Mouse (Mus musculus): ENCODE data around the gene Ikzf4.

Gene Ikzf4

DNA sequence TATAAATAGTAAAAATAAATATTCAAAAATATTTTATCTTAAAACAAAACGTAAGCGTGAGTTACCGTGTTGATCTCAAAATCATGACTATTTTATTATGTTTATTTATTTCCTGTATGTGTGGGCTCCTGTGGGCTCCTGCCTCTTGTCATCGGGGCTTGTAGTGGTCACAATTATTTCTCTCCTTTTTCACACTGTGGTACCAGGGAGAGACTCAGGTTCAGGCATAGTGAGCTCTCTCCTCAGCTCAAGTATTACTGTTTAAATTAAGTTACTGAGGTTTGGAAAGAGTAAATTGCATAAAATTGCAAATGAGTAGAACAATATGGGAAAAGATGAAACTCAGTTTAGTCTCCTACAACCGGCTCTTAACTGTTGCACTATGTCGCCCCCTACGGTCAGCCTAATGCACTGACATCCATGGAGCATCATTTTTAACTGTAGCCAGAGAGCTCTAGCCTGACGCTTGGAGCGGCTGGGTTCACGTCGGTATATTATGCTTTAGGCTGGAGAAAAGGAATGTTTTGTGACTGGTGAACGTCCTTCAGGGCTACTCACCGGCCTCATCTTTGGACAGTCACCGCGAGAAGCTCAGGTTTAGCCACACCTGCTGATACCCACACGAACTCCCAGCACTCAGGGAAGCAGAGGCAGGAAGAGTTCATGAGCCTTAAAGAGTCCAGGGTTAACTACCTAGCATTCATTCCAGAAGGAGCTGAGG, 33.2 kb downstream of the Ikzf4 start:
- DNase-seq (ENCODE audit: low read depth) = peak; percentile 44

DNA sequence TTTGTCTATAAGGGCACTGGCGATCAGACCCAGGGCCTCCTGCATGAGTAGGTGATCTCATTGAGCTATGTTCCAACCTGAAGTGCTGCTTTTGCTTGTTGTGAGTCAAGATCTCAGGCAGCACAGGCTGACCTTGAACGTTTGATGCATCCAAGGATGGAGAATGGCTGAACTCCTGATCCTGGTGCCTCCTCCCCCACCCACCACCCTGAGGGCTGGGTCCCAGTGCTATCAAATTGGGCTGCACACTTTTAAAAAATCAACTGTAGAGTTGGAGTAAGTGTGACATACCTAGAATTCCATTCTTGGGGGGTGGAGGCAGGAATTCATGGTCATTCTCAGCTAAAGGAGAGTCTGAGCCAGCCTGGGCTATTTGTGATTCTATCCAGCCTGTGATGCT, 39.3 kb downstream of the Ikzf4 start:
- DNase-seq (ENCODE audit: low read depth) = no peak

GRCm38 (mm10) chr10:128602470-128603128, 43.2 kb downstream of the Ikzf4 start:
- no peak for DNase-seq (ENCODE audit: low read depth)

DNA sequence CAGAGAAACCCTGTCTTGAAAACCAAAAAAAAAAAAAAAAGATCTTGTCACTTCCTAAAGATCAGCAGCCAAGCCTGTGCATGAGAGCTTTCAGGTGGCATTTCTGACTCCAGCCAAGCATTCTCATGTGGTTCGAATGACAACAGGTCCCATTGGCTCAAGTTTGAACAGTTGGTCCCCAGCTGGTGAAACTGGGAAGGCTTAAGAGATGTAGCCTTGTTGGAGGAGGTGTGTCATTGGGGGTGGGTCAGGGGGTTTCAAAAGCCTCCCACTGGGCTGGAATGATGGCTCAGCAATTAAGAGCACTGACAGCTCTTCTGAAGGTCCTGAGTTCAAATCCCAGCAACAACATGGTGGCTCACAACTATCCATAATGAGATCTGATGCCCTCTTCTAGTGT, 44.3 kb downstream of the Ikzf4 start:
- no peak for DNase-seq (ENCODE audit: low read depth)

- no peak for DNase-seq (ENCODE audit: low read depth)
Observed at GRCm38 (mm10) chr10:128598476-128598875, 47.3 kb downstream of the Ikzf4 start.

- DNase-seq (ENCODE audit: low read depth) = no peak
Observed at GRCm38 (mm10) chr10:128592797-128593196, 53.0 kb downstream of the Ikzf4 start.

- DNase-seq (ENCODE audit: low read depth) = no peak
Observed at GRCm38 (mm10) chr10:128591436-128591835, 54.4 kb downstream of the Ikzf4 start.

GRCm38 (mm10) chr10:128590193-128590690, 55.5 kb downstream of the Ikzf4 start:
- no peak for DNase-seq (ENCODE audit: low read depth)

DNA sequence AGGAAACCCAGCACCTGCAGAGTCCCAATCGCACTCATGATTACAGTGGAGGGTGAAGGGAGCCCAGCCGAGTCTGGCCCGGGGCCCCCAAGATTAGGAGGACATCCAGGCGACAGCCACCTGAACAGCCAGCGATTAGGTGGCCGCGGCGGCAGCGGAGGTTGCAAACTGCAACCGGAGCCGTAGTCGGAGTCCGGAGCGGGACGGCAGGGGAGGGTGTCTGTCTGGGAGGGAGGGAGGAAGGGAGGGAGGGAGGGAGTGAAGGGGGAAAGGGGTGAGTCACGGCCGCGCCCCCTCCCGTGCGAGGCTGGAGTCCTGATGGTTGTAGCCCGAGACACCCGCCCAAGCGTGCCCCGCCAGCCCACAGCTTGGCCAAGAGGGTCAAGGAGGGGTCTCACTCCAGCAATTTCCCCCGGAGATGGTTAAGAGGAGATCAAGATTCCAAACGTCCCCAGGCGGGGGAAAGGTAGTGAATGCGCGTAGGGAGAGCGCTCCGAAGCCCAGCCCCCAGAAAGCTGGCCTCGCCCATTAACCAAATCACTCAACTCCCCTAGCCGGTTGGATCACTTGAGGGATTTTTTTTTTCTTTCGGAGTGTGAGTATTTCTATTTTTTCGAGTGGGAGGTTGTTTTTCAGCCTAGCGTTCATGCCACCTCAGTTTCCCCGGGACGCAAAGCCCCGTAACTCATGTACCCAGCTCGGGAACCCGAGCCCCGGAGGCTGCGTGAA, 56.2 kb downstream of the Ikzf4 start, which contains the start of gene Erbb3:
Gene Erbb3 (minus strand): TSS at position 189 of the 729 bp plus-strand sequence.
- peak; percentile 21 for DNase-seq (ENCODE audit: low read depth)

DNA sequence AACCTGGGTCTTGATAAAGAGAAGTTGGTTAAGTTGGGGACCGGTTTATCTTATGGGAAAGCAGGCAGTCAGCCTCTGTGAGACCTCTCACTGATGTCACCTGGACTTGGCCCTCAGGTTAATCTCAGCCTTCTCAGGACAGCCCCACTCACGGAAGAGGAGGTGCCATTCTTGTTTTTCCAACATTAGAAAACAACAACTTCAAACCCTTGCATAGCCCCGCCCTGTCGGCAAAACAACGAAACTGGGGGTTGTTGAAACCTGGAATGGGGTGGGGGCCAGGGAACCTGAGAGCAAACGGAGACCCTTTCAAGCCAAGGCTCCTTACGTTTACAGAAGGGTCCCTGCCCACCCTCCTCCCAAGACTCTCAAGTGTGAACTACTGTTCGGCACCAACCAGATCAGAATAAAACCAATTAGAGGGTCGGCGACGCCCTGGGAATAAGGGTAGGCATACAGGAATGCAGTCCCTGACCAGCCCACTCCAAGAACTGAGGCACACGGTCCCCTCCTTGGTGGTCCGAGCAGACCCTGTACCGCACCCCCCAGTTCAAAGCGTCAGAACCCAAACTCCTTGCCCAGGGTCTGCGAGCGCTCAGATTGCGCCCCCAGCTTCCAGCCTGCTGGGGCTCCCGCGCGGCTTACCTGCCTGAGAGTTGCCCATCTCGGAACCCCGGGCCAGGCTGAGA, 56.9 kb downstream of the Ikzf4 start:
- no peak for DNase-seq (ENCODE audit: low read depth)

DNA sequence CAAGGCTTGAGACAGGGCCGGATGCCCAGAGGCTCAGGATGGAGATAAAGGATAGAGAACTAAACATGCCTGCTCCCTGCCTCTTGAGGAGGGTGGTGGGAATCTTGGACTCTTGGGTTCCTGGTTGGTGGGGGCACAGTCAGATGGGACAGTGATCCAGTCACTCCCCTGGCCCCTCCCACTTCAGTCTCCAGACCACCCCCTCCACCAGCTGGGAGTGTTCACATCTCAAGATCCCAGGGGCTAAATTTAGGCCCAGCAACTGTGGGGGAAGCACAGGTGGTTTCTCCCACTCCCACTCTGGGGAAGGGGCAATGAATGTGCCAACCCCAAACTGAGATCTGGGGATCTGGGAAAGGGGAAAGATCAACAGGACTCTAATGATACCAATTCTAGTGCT, 57.7 kb downstream of the Ikzf4 start:
- no peak for DNase-seq (ENCODE audit: low read depth)

DNA sequence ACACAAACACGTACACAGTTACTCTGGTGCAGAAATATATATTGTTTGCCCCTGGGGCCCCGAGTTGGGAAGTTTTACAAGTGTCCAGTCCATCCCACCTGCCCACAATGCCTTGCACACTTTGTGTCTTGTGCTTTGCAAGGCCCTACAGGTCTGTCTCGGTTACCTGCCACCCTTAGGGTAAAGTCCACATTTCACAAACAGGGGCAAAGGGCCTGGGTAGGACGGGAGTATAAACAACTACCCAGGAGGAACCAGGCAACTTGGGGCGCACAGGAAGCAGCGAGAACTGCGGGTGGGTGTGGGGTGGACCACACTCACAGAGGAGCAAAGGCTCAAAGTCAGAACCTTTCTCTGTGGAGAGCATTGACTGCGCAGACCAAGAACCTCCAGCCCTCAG, 58.1 kb downstream of the Ikzf4 start:
- no peak for DNase-seq (ENCODE audit: low read depth)

GRCm38 (mm10) chr10:128587120-128587519, 58.7 kb downstream of the Ikzf4 start:
- no peak for DNase-seq (ENCODE audit: low read depth)

GRCm38 (mm10) chr10:128586546-128586945, 59.2 kb downstream of the Ikzf4 start:
- no peak for DNase-seq (ENCODE audit: low read depth)

DNA sequence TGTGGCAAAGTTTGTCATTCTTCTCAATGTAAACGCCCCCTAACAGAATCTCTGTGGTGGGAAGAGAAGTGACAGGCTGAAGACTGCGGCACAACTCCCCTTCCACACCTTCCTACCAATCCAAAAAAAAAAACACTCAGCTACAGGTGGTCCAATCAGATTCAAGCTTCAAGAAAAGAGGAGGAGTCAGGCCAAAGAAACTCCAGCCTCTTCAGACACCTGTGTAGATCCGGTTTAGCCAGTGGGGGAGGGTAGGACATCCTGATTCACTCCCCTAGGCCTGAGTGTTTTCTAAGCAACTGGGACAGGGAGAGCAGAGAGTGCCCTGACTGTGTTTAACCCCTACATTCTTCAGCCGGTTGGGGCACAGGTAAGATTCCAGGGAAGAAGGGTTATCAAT, 61.4 kb downstream of the Ikzf4 start:
- DNase-seq (ENCODE audit: low read depth) = no peak

DNA sequence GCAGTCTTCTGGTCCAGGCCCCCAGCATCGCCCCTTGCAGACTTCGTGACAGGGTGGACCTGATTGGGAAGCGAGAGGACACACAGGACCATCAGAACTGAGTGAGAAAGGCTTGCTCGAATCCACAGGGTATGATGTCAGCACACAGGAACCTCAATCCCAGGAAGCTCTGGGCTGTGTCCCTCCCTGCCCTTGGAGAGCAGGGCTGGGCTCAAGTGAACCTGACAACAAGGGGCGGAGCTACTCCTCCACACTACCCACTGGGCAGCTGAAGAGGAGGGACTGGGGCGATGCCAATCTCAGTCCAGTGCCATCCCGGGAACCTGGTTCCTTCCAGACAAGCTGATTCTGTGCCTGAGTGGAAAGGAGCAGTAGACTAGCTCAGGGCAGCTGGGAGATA, 62.1 kb downstream of the Ikzf4 start:
- no peak for DNase-seq (ENCODE audit: low read depth)
